Mouse (Mus musculus) heart, embryonic 15.5 days (tissue): Measurements from ENCODE around the gene Sh3rf1. TPM values are rescaled to one million over a fixed set of nuclear protein-coding genes. Genes with fewer than 3 reads are reported as not detected.
A peak's percentile ranks its signal among the peaks of the same experiment; 100 is the strongest.

Source experiments
- ATAC-seq: fragments of 200-750 bp; cut with Nextera tagmentation; replicated peaks from 2 replicates; pipeline ENCODE4 v1.8.0; 2017; ENCODE audit warnings: low read depth, moderate TSS enrichment; ENCODE audit not compliant: insufficient number of reproducible peaks, insufficient read depth, low FRiP score
- H3K27ac ChIP-seq: fragments of 300-500 bp; sonication (generic); 2 replicates; pipeline ENCODE4 v1.5.1; 2015; ENCODE audit warnings: mild to moderate bottlenecking, inconsistent platforms
- H3K27me3 ChIP-seq: fragments of 300-500 bp; sonication (generic); 2 replicates; pipeline ENCODE4 v1.6.1; 2015; ENCODE audit warnings: inconsistent platforms
- H3K36me3 ChIP-seq: fragments of 300-500 bp; sonication (generic); 2 replicates; pipeline ENCODE4 v1.6.1; 2015; ENCODE audit warnings: mild to moderate bottlenecking, inconsistent platforms
- H3K4me1 ChIP-seq: fragments of 300-500 bp; sonication (generic); replicated peaks from 2 replicates; pipeline ENCODE4 v1.6.1; 2015; ENCODE audit warnings: inconsistent platforms
- H3K4me2 ChIP-seq: fragments of 300-500 bp; sonication (generic); 2 replicates; pipeline ENCODE4 v1.6.1; 2015; ENCODE audit warnings: inconsistent platforms, mild to moderate bottlenecking, moderate library complexity
- H3K4me3 ChIP-seq: fragments of 300-500 bp; sonication (generic); 2 replicates; pipeline ENCODE4 v1.5.1; 2015; ENCODE audit warnings: mild to moderate bottlenecking, inconsistent platforms
- H3K9ac ChIP-seq: fragments of 300-500 bp; sonication (generic); 2 replicates; pipeline ENCODE4 v1.6.1; 2015; ENCODE audit warnings: mild to moderate bottlenecking, inconsistent platforms
- H3K9me3 ChIP-seq: fragments of 300-500 bp; sonication (generic); replicated peaks from 2 replicates; pipeline ENCODE4 v1.6.1; 2016; ENCODE audit warnings: inconsistent platforms
- WGBS: fragments of 180-500 bp; shearing (Covaris S2); methylation state at CpG from one replicate; pipeline ENCODE4 v1.1.7; 2015; ENCODE audit warnings: mixed read lengths; 5-methylcytosine and 5-hydroxymethylcytosine counted together
- polyA plus RNA-seq: library from polyadenylated mRNA; unstranded; fragments of >200 nt; fragmentation: Nextera tagmentation; extraction: Ambion mirVana; gene quantifications from 2 replicates; pipeline ENCODE4 v1.2.1, GENCODE M21; 2015

Sh3rf1 gene
- polyA plus RNA-seq, 1 experiment from 2014 or later = 4.8 TPM

GRCm38 (mm10) chr8:61276397-61276796, 52.7 kb downstream of the Sh3rf1 start:
- H3K36me3 ChIP-seq = no peaks in the 10 kb centered on the region
- no peaks in the 10 kb centered on the region for H3K27me3 ChIP-seq
- peaks cover 33% of the 10 kb centered on the region for H3K4me1 ChIP-seq
- ATAC-seq = no peak
- WGBS = 70% methylated on average over 5 of the region's 5 CpGs
- H3K4me3 ChIP-seq = no peak overlapping the region
- H3K9me3 ChIP-seq = no peaks in the 10 kb centered on the region
- H3K9ac ChIP-seq = no peak overlapping the region
- no peak overlapping the region for H3K4me2 ChIP-seq
- H3K27ac ChIP-seq = peak overlapping the region; percentile 43; the same call in 1 of the 2 replicates

- ATAC-seq = no peak
- WGBS = 82% methylated on average over 10 of the region's 10 CpGs
- Histone ChIP-seq H3K27me3 (no peaks in the 10 kb centered on the region), H3K9me3 (no peaks in the 10 kb centered on the region), H3K4me3 (no peak overlapping the region), H3K9ac (no peak overlapping the region), H3K4me1 (peaks cover 49% of the 10 kb centered on the region), H3K36me3 (no peaks in the 10 kb centered on the region), H3K27ac (no peak overlapping the region), H3K4me2 (no peak overlapping the region)
Observed at GRCm38 (mm10) chr8:61279030-61279429, 55.4 kb downstream of the Sh3rf1 start.

GRCm38 (mm10) chr8:61282303-61283168, 58.9 kb downstream of the Sh3rf1 start:
- H3K27me3 ChIP-seq = no peaks in the 10 kb centered on the region
- H3K36me3 ChIP-seq = no peaks in the 10 kb centered on the region
- no peak overlapping the region for H3K27ac ChIP-seq
- H3K4me1 ChIP-seq = peaks cover 33% of the 10 kb centered on the region
- H3K4me2 ChIP-seq = no peak overlapping the region
- WGBS = 55% methylated on average over 10 of the region's 10 CpGs
- no peak overlapping the region for H3K9ac ChIP-seq
- no peak for ATAC-seq
- no peaks in the 10 kb centered on the region for H3K9me3 ChIP-seq
- no peak overlapping the region for H3K4me3 ChIP-seq

- 14% methylated on average over 12 of the region's 12 CpGs for whole genome bisulfite sequencing
- no peak overlapping the region for H3K9ac ChIP-seq
- H3K4me1 ChIP-seq = peaks cover 34% of the 10 kb centered on the region
- no peak overlapping the region for H3K4me2 ChIP-seq
- H3K4me3 ChIP-seq = no peak overlapping the region
- H3K36me3 ChIP-seq = no peaks in the 10 kb centered on the region
- 0 out of 2 replicates have a peak overlapping the region, but pooled peaks have one; percentile 35 for H3K27ac ChIP-seq
- no peaks in the 10 kb centered on the region for H3K27me3 ChIP-seq
- peak; percentile 50; the same call in 1 of the 2 replicates for ATAC-seq
- H3K9me3 ChIP-seq = no peaks in the 10 kb centered on the region
Observed at GRCm38 (mm10) chr8:61283169-61284081, 59.8 kb downstream of the Sh3rf1 start.

GRCm38 (mm10) chr8:61285896-61286295, 62.2 kb downstream of the Sh3rf1 start:
- Histone ChIP-seq H3K4me3 (no peak overlapping the region), H3K9ac (no peak overlapping the region), H3K9me3 (no peaks in the 10 kb centered on the region), H3K27ac (no peak overlapping the region), H3K27me3 (no peaks in the 10 kb centered on the region), H3K4me1 (peaks cover 36% of the 10 kb centered on the region), H3K4me2 (no peak overlapping the region), H3K36me3 (no peaks in the 10 kb centered on the region)
- 62% methylated on average over 7 of the region's 7 CpGs for WGBS
- no peak for ATAC-seq

- 64% methylated on average over 7 of the region's 7 CpGs for WGBS
- Histone ChIP-seq H3K4me3 (no peak overlapping the region), H3K9ac (no peak overlapping the region), H3K36me3 (no peaks in the 10 kb centered on the region), H3K27me3 (no peaks in the 10 kb centered on the region), H3K27ac (no peak overlapping the region), H3K9me3 (no peaks in the 10 kb centered on the region), H3K4me2 (no peak overlapping the region), H3K4me1 (peaks cover 36% of the 10 kb centered on the region)
- no peak for ATAC-seq
Observed at GRCm38 (mm10) chr8:61286394-61286793, 62.7 kb downstream of the Sh3rf1 start.

- H3K27me3 ChIP-seq = no peaks in the 10 kb centered on the region
- H3K4me2 ChIP-seq = no peak overlapping the region
- H3K9me3 ChIP-seq = no peaks in the 10 kb centered on the region
- no peak overlapping the region for H3K4me3 ChIP-seq
- ATAC-seq = no peak
- H3K36me3 ChIP-seq = no peaks in the 10 kb centered on the region
- no peak overlapping the region for H3K27ac ChIP-seq
- WGBS = 70% methylated on average over 14 of the region's 14 CpGs
- peaks cover 32% of the 10 kb centered on the region for H3K4me1 ChIP-seq
- no peak overlapping the region for H3K9ac ChIP-seq
Observed at GRCm38 (mm10) chr8:61286795-61287385, 63.2 kb downstream of the Sh3rf1 start.

- H3K27me3 ChIP-seq = no peaks in the 10 kb centered on the region
- no peak for ATAC-seq
- no peak overlapping the region for H3K4me3 ChIP-seq
- H3K4me2 ChIP-seq = no peak overlapping the region
- H3K9me3 ChIP-seq = no peaks in the 10 kb centered on the region
- 62% methylated on average over 11 of the region's 11 CpGs for WGBS
- no peaks in the 10 kb centered on the region for H3K36me3 ChIP-seq
- no peak overlapping the region for H3K9ac ChIP-seq
- peaks cover 20% of the 10 kb centered on the region for H3K4me1 ChIP-seq
- H3K27ac ChIP-seq = no peak overlapping the region
Observed at GRCm38 (mm10) chr8:61288006-61288566, 64.4 kb downstream of the Sh3rf1 start.

GRCm38 (mm10) chr8:61288676-61289075, 65.0 kb downstream of the Sh3rf1 start:
- H3K36me3 ChIP-seq = no peaks in the 10 kb centered on the region
- no peak for ATAC-seq
- H3K4me3 ChIP-seq = no peak overlapping the region
- H3K9ac ChIP-seq = no peak overlapping the region
- no peaks in the 10 kb centered on the region for H3K9me3 ChIP-seq
- H3K4me2 ChIP-seq = no peak overlapping the region
- no peaks in the 10 kb centered on the region for H3K27me3 ChIP-seq
- no peak overlapping the region for H3K27ac ChIP-seq
- WGBS = 42% methylated on average over 7 of the region's 7 CpGs
- peaks cover 14% of the 10 kb centered on the region for H3K4me1 ChIP-seq

- 83% methylated on average over 4 of the region's 4 CpGs for WGBS
- no peak overlapping the region for H3K9ac ChIP-seq
- no peak for ATAC-seq
- H3K36me3 ChIP-seq = no peaks in the 10 kb centered on the region
- H3K9me3 ChIP-seq = no peaks in the 10 kb centered on the region
- H3K4me1 ChIP-seq = no peaks in the 10 kb centered on the region
- no peak overlapping the region for H3K4me2 ChIP-seq
- H3K27ac ChIP-seq = no peak overlapping the region
- H3K27me3 ChIP-seq = no peaks in the 10 kb centered on the region
- H3K4me3 ChIP-seq = no peak overlapping the region
Observed at GRCm38 (mm10) chr8:61295040-61295439, 71.4 kb downstream of the Sh3rf1 start.

- WGBS = 77% methylated on average over 12 of the region's 12 CpGs
- ATAC-seq = no peak
Observed at GRCm38 (mm10) chr8:61295441-61295840, 71.8 kb downstream of the Sh3rf1 start.

More at GRCm38 (mm10) chr8:61295441-61295840, 71.8 kb downstream of the Sh3rf1 start:
- Histone ChIP-seq H3K9me3 (no peaks in the 10 kb centered on the region), H3K27me3 (no peaks in the 10 kb centered on the region), H3K9ac (no peak overlapping the region), H3K4me3 (no peak overlapping the region), H3K27ac (no peak overlapping the region), H3K36me3 (no peaks in the 10 kb centered on the region), H3K4me1 (no peaks in the 10 kb centered on the region), H3K4me2 (no peak overlapping the region)
